Mouse (Mus musculus): ENCODE data around the gene Cdipt. TPM values are rescaled to one million over a fixed set of nuclear protein-coding genes. Genes with fewer than 3 reads are reported as not detected.

The Cdipt gene
- total and polyA plus RNA-seq, 3 experiments = 98.4 to 151 TPM; not detected in 1

DNA sequence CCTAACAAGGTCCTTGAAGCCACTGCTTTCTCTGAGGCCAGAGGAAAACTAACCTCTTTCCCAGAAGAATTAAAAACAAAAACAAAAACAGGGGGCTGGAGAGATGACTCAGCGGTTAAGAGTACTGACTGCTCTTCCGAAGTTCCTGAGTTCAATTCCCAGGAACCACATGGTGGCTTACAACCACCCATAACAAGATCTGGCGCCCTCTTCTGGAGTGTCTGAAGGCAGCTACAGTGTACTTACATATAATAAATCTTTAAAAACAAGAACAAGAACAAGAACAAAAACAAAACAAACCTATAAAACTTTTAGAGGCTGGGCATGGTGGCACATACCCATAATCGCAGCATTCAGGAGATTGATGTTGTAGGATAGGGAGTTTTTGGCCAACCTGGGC is 20.7 kb downstream of the Cdipt start (continued):
- TF ChIP-seq NELFE (IDR thresholded peaks at IDR 0.05; ENCODE audit: low read depth, low read length) (no peak), NRF1 (IDR thresholded peaks at IDR 0.05; ENCODE audit: insufficient read depth, low read depth, low read length, poor library complexity, severe bottlenecking) (no peak), USF2 (IDR thresholded peaks at IDR 0.05; ENCODE audit: borderline replicate concordance in 1 of 2, insufficient read depth in 1 of 2, low read depth in 1 of 2, low read length in 2 of 2) (no peak)

DNA sequence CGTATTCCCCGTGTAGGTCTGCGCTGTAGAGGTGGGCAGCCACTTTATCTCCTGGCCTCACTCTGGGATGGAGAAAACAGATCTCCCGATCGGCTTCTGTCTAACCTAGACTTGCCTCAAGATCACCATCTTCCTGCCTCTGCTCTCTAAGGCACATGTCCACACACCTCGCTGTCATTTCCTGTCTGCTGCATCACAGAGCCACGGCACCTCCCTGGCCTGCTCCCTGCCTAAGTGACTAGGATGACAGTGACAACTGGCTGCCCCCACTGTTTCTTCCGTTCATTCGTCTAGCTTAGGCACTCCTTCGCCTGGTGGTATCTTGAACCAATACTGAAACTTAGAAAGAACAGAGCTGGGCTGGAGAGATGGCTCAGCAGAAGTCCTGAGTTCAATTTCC is 23.9 kb downstream of the Cdipt start:
- TF ChIP-seq NELFE (IDR thresholded peaks at IDR 0.05; ENCODE audit: low read depth, low read length) (no peak), MAFK (IDR thresholded peaks at IDR 0.05; ENCODE audit: borderline replicate concordance, low read depth, low read length) (no peak), CHD2 (IDR thresholded peaks at IDR 0.05; ENCODE audit: low read length) (no peak), HCFC1 (IDR thresholded peaks at IDR 0.05; ENCODE audit: low read depth, low read length) (no peak), POLR2AphosphoS2 (IDR thresholded peaks at IDR 0.05; ENCODE audit: low read length) (no peak), MYB (IDR thresholded peaks at IDR 0.05; ENCODE audit: low read depth, low read length) (no peak), MYC (IDR thresholded peaks at IDR 0.05; ENCODE audit: low read depth, low read length) (no peak)
- no peaks in the 10 kb centered on the region for H3K9me3 ChIP-seq (replicated peaks; ENCODE audit: insufficient read depth, low read length)
- H3K36me3 ChIP-seq (ENCODE audit: control insufficient read depth in 1 of 2, insufficient read depth in 2 of 2, low read length in 2 of 2) = peaks cover 0 to 5% of the 10 kb centered on the region in 2 experiments; a peak in 3 of 4 replicates
- H3K4me3 ChIP-seq (ENCODE audit: control insufficient read depth in 1 of 2, insufficient read depth in 1 of 2, low read depth in 2 of 2, low read length in 2 of 2) = no peak overlapping the region
- H3K4me1 ChIP-seq (ENCODE audit: control insufficient read depth in 1 of 2, insufficient read depth in 2 of 2, low read length in 2 of 2) = peaks cover 2 to 10% of the 10 kb centered on the region in 2 experiments; a peak in 3 of 4 replicates
- no peak for DNase-seq (ENCODE audit: low read depth, low spot score)
- H3K9ac ChIP-seq (ENCODE audit: control insufficient read depth, low read depth, low read length, poor library complexity, severe bottlenecking) = no peak overlapping the region
- no peaks in the 10 kb centered on the region for H3K27me3 ChIP-seq (ENCODE audit: control insufficient read depth in 1 of 2, insufficient read depth in 2 of 2, low read length in 2 of 2)
- H3K79me2 ChIP-seq (ENCODE audit: control insufficient read depth, insufficient read depth, low read length, poor library complexity) = no peaks in the 10 kb centered on the region
- H3K27ac ChIP-seq (ENCODE audit: control insufficient read depth, low read depth, low read length) = no peak overlapping the region

DNA sequence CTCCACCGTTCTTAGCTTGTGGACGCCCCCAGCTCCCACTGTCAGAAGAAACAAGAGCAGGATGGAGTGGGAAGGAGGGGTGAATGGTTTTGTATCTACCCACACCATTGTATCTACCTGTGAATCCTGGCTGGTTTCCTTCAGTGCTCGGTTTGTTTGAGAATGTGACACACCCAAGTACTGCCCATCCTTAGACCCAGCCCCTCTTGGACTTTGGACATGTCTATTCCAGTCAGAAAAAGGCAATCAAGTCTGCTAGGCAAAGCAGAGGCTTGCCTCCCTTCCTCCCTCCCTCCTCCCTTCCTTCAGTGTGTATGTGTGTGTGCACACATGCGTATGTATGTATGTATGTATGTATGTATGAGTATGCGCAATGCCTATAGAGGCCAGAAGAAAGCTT is 27.9 kb downstream of the Cdipt start:
- H3K4me3 ChIP-seq (ENCODE audit: control insufficient read depth in 1 of 2, insufficient read depth in 1 of 2, low read depth in 2 of 2, low read length in 2 of 2) = no peak overlapping the region
- H3K27me3 ChIP-seq (ENCODE audit: control insufficient read depth in 1 of 2, insufficient read depth in 2 of 2, low read length in 2 of 2) = no peaks in the 10 kb centered on the region
- DNase-seq (ENCODE audit: low read depth, low spot score) = no peak
- H3K9me3 ChIP-seq (replicated peaks; ENCODE audit: insufficient read depth, low read length) = no peaks in the 10 kb centered on the region
- H3K27ac ChIP-seq (ENCODE audit: control insufficient read depth, low read depth, low read length) = no peak overlapping the region
- H3K4me1 ChIP-seq (ENCODE audit: control insufficient read depth in 1 of 2, insufficient read depth in 2 of 2, low read length in 2 of 2) = peaks cover 10 to 22% of the 10 kb centered on the region in 2 experiments; a peak in 3 of 4 replicates
- TF ChIP-seq MAZ (IDR thresholded peaks at IDR 0.05; ENCODE audit: low read depth, low read length) (no peak), BHLHE40 (IDR thresholded peaks at IDR 0.05; ENCODE audit: borderline replicate concordance, low read depth, low read length) (no peak), EP300 (IDR thresholded peaks at IDR 0.05; ENCODE audit: low read depth in 1 of 2, low read length in 2 of 2) (no peak), ZNF384 (IDR thresholded peaks at IDR 0.05; ENCODE audit: low read depth, low read length) (no peak), MXI1 (IDR thresholded peaks at IDR 0.05; ENCODE audit: low read depth, low read length) (no peak), USF1 (IDR thresholded peaks at IDR 0.05; ENCODE audit: low read depth, low read length) (no peak), NRF1 (IDR thresholded peaks at IDR 0.05; ENCODE audit: insufficient read depth, low read depth, low read length, poor library complexity, severe bottlenecking) (no peak), ZMIZ1 (IDR thresholded peaks at IDR 0.05; ENCODE audit: low read depth, low read length) (no peak), NELFE (IDR thresholded peaks at IDR 0.05; ENCODE audit: low read depth, low read length) (no peak), POLR2AphosphoS2 (IDR thresholded peaks at IDR 0.05; ENCODE audit: low read length) (no peak)
- H3K9ac ChIP-seq (ENCODE audit: control insufficient read depth, low read depth, low read length, poor library complexity, severe bottlenecking) = no peak overlapping the region
- peaks cover 0 to 16% of the 10 kb centered on the region in 2 experiments; a peak in 2 of 4 replicates for H3K36me3 ChIP-seq (ENCODE audit: control insufficient read depth in 1 of 2, insufficient read depth in 2 of 2, low read length in 2 of 2)
- no peaks in the 10 kb centered on the region; the same call in 1 of the 2 replicates for H3K79me2 ChIP-seq (ENCODE audit: control insufficient read depth, insufficient read depth, low read length, poor library complexity)
